Mouse (Mus musculus) midbrain, embryonic 14.5 days (tissue): ENCODE data around the gene Odf2. TPM values are rescaled to one million over a fixed set of nuclear protein-coding genes. Genes with fewer than 3 reads are reported as not detected.

ENCODE experiments used
- ATAC-seq: fragments of 200-750 bp; cut with Nextera tagmentation; 2 replicates; pipeline ENCODE4 v1.8.0; 2017; ENCODE audit warnings: moderate number of reproducible peaks, moderate library complexity; ENCODE audit not compliant: low FRiP score, low TSS enrichment
- DNase-seq: peaks from one replicate; pipeline ENCODE4 v3.0.0-alpha.2; 2015
- H3K27ac ChIP-seq: fragments of 300-500 bp; sonication (generic); replicated peaks from 2 replicates; pipeline ENCODE4 v1.5.1; 2014; ENCODE audit warnings: mild to moderate bottlenecking, low read depth, low read length, moderate library complexity
- H3K27me3 ChIP-seq: fragments of 300-500 bp; sonication (generic); 2 replicates; pipeline ENCODE4 v1.6.1; 2014; ENCODE audit warnings: low read length, control low read depth, mixed read lengths; ENCODE audit not compliant: control insufficient read depth, insufficient read depth
- H3K36me3 ChIP-seq: fragments of 300-500 bp; sonication (generic); 2 replicates; pipeline ENCODE4 v1.6.1; 2014; ENCODE audit warnings: low read length, control low read depth; ENCODE audit not compliant: control insufficient read depth, insufficient read depth
- H3K4me1 ChIP-seq: fragments of 300-500 bp; sonication (generic); 2 replicates; pipeline ENCODE4 v1.6.1; 2014; ENCODE audit warnings: mild to moderate bottlenecking, antibody characterized with exemption, low read length, control low read depth; ENCODE audit not compliant: control insufficient read depth, insufficient read depth
- H3K4me2 ChIP-seq: fragments of 300-500 bp; sonication (generic); 2 replicates; pipeline ENCODE4 v1.6.1; 2014; ENCODE audit warnings: mild to moderate bottlenecking, low read length, moderate library complexity
- H3K4me3 ChIP-seq: fragments of 300-500 bp; sonication (generic); replicated peaks from 2 replicates; pipeline ENCODE4 v1.5.1; 2014; ENCODE audit warnings: low read depth, low read length
- H3K9ac ChIP-seq: fragments of 300-500 bp; sonication (generic); replicated peaks from 2 replicates; pipeline ENCODE4 v1.6.1; 2014; ENCODE audit warnings: mild to moderate bottlenecking, low read length, moderate library complexity
- H3K9me3 ChIP-seq: fragments of 300-500 bp; sonication (generic); 2 replicates; pipeline ENCODE4 v1.6.1; 2016; ENCODE audit warnings: low read length, control low read depth, mixed read lengths; ENCODE audit not compliant: control insufficient read depth
- WGBS: fragments of 180-500 bp; shearing (Covaris S2); extraction: QIAGEN DNeasy Blood & Tissue Kit; methylation state at CpG from one replicate; pipeline ENCODE4 v1.1.7; 2014; 5-methylcytosine and 5-hydroxymethylcytosine counted together
- microRNA-seq: library from miRNA; unstranded; fragments of <30 nt; microRNA quantifications from one replicate; pipeline ENCODE4, GENCODE M21; 2016
- polyA plus RNA-seq: library from polyadenylated mRNA; unstranded; fragments of >200 nt; fragmentation: Nextera tagmentation; extraction: Ambion mirVana; gene quantifications from 2 replicates; pipeline ENCODE4 v1.2.1, GENCODE M21; 2014

Gene Odf2
- polyA plus RNA-seq, 1 experiment from 2014 or later = 60.3 TPM

- H3K4me2 ChIP-seq = peak overlapping the region; percentile 71
- ATAC-seq (no peak), DNase-seq (no peak)
- H3K4me1 ChIP-seq = peaks cover 51% of the 10 kb centered on the region
- peaks cover 28% of the 10 kb centered on the region for H3K36me3 ChIP-seq
- no peak overlapping the region for H3K27ac ChIP-seq
- H3K9me3 ChIP-seq = no peaks in the 10 kb centered on the region
- WGBS = 56% methylated on average over 5 of the region's 5 CpGs
- H3K4me3 ChIP-seq = peak overlapping the region; percentile 95
- peak overlapping the region; percentile 42 for H3K9ac ChIP-seq
- H3K27me3 ChIP-seq = no peaks in the 10 kb centered on the region
Observed at GRCm38 (mm10) chr2:29967768-29968167, 78.7 kb downstream of the Odf2 start.

GRCm38 (mm10) chr2:29968638-29969037, 79.6 kb downstream of the Odf2 start:
- peaks cover 54% of the 10 kb centered on the region for H3K4me1 ChIP-seq
- 90% methylated on average over 5 of the region's 5 CpGs for WGBS
- DNase-seq = no peak
- no peak overlapping the region for H3K4me3 ChIP-seq
- no peak for ATAC-seq
- H3K4me2 ChIP-seq = peak overlapping the region; percentile 71
- H3K9me3 ChIP-seq = no peaks in the 10 kb centered on the region
- H3K9ac ChIP-seq = no peak overlapping the region
- no peaks in the 10 kb centered on the region for H3K27me3 ChIP-seq
- no peak overlapping the region for H3K27ac ChIP-seq
- H3K36me3 ChIP-seq = peaks cover 30% of the 10 kb centered on the region

- ATAC-seq (no peak), DNase-seq (peak; percentile 29)
- Histone ChIP-seq H3K9ac (no peak overlapping the region), H3K4me3 (no peak overlapping the region), H3K4me1 (peaks cover 39% of the 10 kb centered on the region), H3K4me2 (no peak overlapping the region), H3K27me3 (no peaks in the 10 kb centered on the region), H3K9me3 (no peaks in the 10 kb centered on the region), H3K36me3 (peaks cover 51% of the 10 kb centered on the region), H3K27ac (no peak overlapping the region)
- WGBS = 80% methylated on average over 9 of the region's 9 CpGs
Observed at GRCm38 (mm10) chr2:29971838-29972635, 83.0 kb downstream of the Odf2 start.

GRCm38 (mm10) chr2:29973525-29973924, 84.5 kb downstream of the Odf2 start:
- Histone ChIP-seq H3K4me1 (peaks cover 27% of the 10 kb centered on the region), H3K36me3 (peaks cover 47% of the 10 kb centered on the region), H3K9ac (no peak overlapping the region), H3K27me3 (no peaks in the 10 kb centered on the region), H3K4me2 (no peak overlapping the region), H3K9me3 (no peaks in the 10 kb centered on the region), H3K27ac (no peak overlapping the region), H3K4me3 (no peak overlapping the region)
- no peak for ATAC-seq
- peak; percentile 27 for DNase-seq
- WGBS = 12% methylated on average over 2 of the region's 2 CpGs

GRCm38 (mm10) chr2:29977307-29977706, 88.3 kb downstream of the Odf2 start:
- Histone ChIP-seq H3K4me3 (no peak overlapping the region), H3K27me3 (no peaks in the 10 kb centered on the region), H3K9me3 (no peaks in the 10 kb centered on the region), H3K36me3 (peaks cover 65% of the 10 kb centered on the region), H3K27ac (no peak overlapping the region), H3K4me1 (peaks cover 8% of the 10 kb centered on the region; the same call in 1 of the 2 replicates), H3K9ac (no peak overlapping the region), H3K4me2 (no peak overlapping the region)
- ATAC-seq (no peak), DNase-seq (peak; percentile 77)

GRCm38 (mm10) chr2:29980661-29981060, 91.6 kb downstream of the Odf2 start:
- 93% methylated on average over 1 of the region's 1 CpGs for WGBS

More at GRCm38 (mm10) chr2:29980661-29981060, 91.6 kb downstream of the Odf2 start:
- H3K36me3 ChIP-seq = peaks cover 86% of the 10 kb centered on the region
- H3K27ac ChIP-seq = no peak overlapping the region
- H3K4me2 ChIP-seq = no peak overlapping the region
- ATAC-seq = no peak
- H3K4me1 ChIP-seq = no peaks in the 10 kb centered on the region
- no peaks in the 10 kb centered on the region for H3K27me3 ChIP-seq
- no peak overlapping the region for H3K4me3 ChIP-seq
- no peak overlapping the region for H3K9ac ChIP-seq
- no peaks in the 10 kb centered on the region for H3K9me3 ChIP-seq
- no peak for DNase-seq

Small RNA genes within 50 kb of the gene (microRNA-seq; reads per million reads assigned to microRNA genes)
- gene Mir219a-2 (not detected), gene Mir219b (not detected)

Other genes with a start within 250 kb of the Odf2 start
- gene Gm13420, start 137.5 kb upstream of the Odf2 start, polyA plus RNA-seq = not detected in 2 replicates
- gene Gm13547, start 129.9 kb upstream of the Odf2 start, polyA plus RNA-seq = not detected in 2 replicates
- 37.6 and 38.3 TPM in 2 replicates for gene Coq4, start 101.7 kb upstream of the Odf2 start, polyA plus RNA-seq
- gene Trub2, start 100.7 kb upstream of the Odf2 start, polyA plus RNA-seq = 28.0 and 28.8 TPM in 2 replicates
- gene Slc27a4, start 86.6 kb upstream of the Odf2 start, polyA plus RNA-seq = 36.1 and 40.0 TPM in 2 replicates
- gene Urm1, start 69.1 kb upstream of the Odf2 start, polyA plus RNA-seq = 22.4 and 28.0 TPM in 2 replicates
- gene Cercam, start 20.1 kb upstream of the Odf2 start, polyA plus RNA-seq = 10.9 and 13.2 TPM in 2 replicates
- 53.5 and 61.5 TPM in 2 replicates for gene Gle1, start 46.2 kb downstream of the Odf2 start, polyA plus RNA-seq
- 312 and 331 TPM in 2 replicates for gene Sptan1, start 76.3 kb downstream of the Odf2 start, polyA plus RNA-seq
- gene Wdr34, start 159.7 kb downstream of the Odf2 start, polyA plus RNA-seq = 62.9 and 80.2 TPM in 2 replicates
- 376 and 427 TPM in 2 replicates for gene Set, start 168.2 kb downstream of the Odf2 start, polyA plus RNA-seq
- gene Pkn3, start 188.5 kb downstream of the Odf2 start, polyA plus RNA-seq = 1.1 and 1.9 TPM in 2 replicates
- gene Zdhhc12, start 204.4 kb downstream of the Odf2 start, polyA plus RNA-seq = 17.6 and 18.7 TPM in 2 replicates
- gene Zer1, start 235.4 kb downstream of the Odf2 start, polyA plus RNA-seq = 15.1 and 15.6 TPM in 2 replicates
- gene Tbc1d13, start 244.5 kb downstream of the Odf2 start, polyA plus RNA-seq = 17.7 and 20.4 TPM in 2 replicates